Mouse (Mus musculus) mouse trophoblast stem cell (cell line): ENCODE results near the gene Tspan31.
"Not testable (repeated sequence)": the region's sequence is repeated elsewhere in the genome, so short reads cannot be mapped to it uniquely, and the experiment has no call there.

Source experiments
- in situ Hi-C, 2 experiments: fragments of 300-500 bp; cut with MseI, MboI; formaldehyde crosslinking; loops; 2 replicates in 1 of 2; 3 replicates in 1 of 2; pipeline ENCODE4 v1.15.1; 2025

Tspan31 gene

DNA sequence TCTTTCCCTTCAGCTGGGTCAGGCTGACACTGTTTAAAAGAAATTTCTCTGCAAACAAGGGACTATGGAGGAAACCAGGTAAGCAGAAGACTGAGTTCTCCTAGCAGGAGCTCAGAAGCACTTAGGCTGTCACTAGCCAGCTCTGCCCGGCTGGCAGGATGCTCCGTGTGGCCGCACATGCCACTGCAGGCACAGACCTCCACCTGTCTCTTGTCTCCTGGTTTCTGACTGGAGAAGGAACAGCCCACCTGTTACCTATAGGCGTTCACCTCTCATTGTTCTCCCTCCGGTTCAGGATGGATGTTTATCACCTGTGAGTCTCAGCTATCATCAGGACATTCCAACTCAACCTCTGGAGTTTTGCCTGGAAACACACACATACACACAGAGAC is 13.8 kb upstream of the Tspan31 start:
- in situ Hi-C loops: no loop called here

GRCm38 (mm10) chr10:127083292-127083914 is 13.3 kb upstream of the Tspan31 start:
- in situ Hi-C loops: no loop called here

GRCm38 (mm10) chr10:127081996-127082620 is 12.0 kb upstream of the Tspan31 start:
- in situ Hi-C loops: no loop called here

- in situ Hi-C loops: no loop called here
Observed at GRCm38 (mm10) chr10:127080901-127081780, 11.1 kb upstream of the Tspan31 start.

GRCm38 (mm10) chr10:127079665-127080391 is 9.8 kb upstream of the Tspan31 start:
- in situ Hi-C loops: no loop called here

- in situ Hi-C loops: no loop called here
Observed at GRCm38 (mm10) chr10:127078677-127079575, 8.9 kb upstream of the Tspan31 start.

DNA sequence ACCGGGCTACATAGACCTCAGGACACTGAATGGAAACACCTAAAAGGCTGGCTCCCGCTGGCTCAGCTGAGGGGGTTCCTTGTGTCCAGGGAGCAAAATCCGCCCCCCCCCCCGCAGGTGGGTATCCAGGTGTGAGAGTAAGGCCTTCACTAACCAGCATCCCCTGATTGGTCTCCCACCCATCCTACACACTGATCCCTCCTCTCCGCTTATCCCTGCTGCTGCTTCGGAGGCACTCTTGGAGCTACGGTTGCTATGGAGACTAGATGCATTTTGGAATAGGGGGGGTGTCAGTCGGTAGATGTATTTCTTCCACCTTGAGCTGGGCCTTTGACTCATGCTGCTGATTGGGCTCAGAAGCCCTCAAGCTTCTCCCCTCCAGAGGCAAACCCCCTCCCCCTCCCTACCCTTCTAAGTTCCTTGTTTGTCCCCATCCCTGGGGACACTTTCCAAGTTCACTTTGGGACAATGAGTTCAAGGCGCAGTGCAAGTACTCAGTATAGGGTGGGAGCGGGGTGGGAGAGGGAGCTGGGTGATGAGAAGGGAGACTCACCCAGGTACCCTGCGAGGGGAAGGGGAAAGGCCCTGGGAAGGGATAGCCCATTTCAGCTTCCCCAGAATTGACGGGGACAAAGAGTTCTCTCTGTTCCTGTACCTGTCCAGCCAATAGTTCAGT is 8.1 kb upstream of the Tspan31 start:
- in situ Hi-C loops: no loop called here

GRCm38 (mm10) chr10:127077515-127077914 is 7.5 kb upstream of the Tspan31 start:
- in situ Hi-C loops: no loop called here

GRCm38 (mm10) chr10:127076082-127076481 is 6.0 kb upstream of the Tspan31 start:
- in situ Hi-C loops: no loop called here

GRCm38 (mm10) chr10:127075651-127076050 is 5.6 kb upstream of the Tspan31 start:
- in situ Hi-C loops: no loop called here

DNA sequence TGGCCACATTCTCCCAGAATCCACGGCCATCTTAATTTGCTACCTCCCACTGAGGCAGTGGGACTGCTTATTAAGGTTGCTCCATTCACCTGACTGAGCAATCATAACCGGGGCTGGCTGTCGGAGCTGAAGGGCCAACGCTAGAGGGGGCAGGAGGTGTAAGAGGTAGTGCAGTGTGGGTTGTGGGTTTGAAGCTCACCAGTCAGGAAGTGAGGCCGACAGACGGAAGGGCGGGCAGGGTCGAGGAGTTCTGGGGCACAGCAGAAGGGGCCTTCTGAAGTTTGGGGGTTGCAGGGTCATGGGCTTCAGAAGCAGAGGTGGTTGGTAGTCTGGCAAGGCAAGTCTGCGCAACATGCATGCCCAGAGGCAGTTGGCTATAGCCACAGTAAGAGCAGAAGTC is 5.0 kb upstream of the Tspan31 start, which contains the start of gene Agap2:
Gene Agap2, plus strand, starts transcription at position 205 of the 400 bp plus-strand sequence.
- in situ Hi-C loops: no loop called here

- in situ Hi-C loops: no loop called here
Observed at GRCm38 (mm10) chr10:127073981-127074380, 3.9 kb upstream of the Tspan31 start.

DNA sequence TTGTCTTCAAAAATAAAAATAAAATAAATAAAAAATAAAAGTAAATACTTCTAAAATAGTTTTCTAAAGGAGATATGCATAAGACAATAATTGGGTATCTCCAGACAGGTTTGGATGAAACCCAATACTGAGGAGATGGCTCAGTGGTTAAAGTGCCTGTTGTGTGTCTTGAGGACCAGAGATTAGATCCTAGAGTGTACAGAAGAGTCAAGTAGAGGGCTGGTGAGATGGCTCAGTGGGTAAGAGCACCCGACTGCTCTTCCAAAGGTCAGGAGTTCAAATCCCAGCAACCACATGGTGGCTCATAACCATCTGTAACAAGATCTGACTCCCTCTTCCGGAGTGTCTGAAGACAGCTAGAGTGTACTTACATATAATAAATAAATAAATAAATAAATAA is 2.9 kb upstream of the Tspan31 start:
- in situ Hi-C loops: not testable (repeated sequence)

- in situ Hi-C loops: not testable (repeated sequence)
Observed at GRCm38 (mm10) chr10:127072270-127072669, 2.2 kb upstream of the Tspan31 start.

GRCm38 (mm10) chr10:127071203-127071602 is 1.1 kb upstream of the Tspan31 start:
- in situ Hi-C loops: no loop called here

DNA sequence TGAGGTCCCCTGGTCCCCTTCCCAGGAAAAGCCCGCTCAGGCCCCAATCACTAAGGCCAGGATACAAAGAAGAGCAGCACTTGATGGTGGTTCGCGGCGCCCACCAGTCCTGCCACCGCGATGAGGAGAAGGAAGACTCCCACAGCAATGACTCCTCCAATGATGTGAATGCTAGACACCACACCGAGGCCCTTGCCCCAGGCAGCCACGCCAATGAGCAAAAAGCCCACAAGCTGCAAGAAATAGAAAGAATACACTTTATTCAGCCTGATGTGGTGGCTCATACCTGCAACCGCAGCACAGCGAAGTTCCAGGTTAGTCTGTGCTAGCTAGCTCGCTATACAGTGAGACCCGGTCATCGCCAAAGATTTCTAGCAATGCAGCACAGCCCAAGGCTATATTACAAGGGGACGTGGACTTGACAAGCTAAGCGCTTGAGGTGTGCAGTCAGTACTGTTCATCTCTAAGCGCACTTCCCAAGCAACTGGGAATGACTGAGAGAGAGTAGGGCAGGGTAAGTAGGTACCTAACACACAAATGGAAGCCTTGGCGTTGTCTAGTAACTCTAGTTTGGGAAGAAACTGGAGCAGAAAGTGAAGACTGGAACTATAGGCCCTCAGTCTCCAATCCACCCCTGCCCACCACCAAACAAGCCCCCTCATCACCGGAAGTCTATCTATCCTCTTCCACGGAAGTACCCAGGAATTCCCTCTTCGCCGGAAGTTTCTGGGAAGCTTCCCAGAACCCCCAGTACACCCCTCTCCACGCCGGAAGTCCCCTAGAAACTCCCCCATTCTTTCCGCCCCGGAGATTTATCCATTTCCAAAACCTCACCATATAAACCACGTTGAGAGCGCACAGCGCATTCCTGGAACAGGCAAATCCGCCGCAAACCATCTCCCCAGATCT is 529 bp downstream of the Tspan31 start:
- in situ Hi-C loops: no loop called here

GRCm38 (mm10) chr10:127068360-127069038 is 1.6 kb downstream of the Tspan31 start:
- in situ Hi-C loops: no loop called here

DNA sequence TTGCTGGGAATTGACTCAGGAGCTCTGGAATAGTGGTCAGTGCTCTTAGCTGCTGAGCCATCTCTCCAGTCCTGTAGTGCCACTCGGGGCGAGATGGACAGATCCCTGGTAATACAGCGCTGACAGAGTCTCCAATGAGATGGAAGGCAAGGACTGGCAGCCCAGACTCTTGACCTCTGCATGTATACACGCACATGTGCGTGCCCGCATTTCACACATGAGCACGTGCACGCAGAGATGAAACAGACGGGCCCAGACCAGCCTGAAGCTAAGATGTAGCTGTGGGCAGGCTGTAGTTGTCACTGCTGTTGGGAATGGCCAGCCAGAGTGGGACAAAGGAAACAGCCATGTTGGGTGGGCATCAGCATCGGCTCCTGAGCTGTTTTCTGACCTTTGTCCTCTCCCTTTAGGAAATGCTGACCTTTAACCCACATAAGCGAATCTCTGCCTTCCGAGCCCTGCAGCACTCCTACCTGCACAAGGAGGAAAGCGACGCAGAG is 3.5 kb downstream of the Tspan31 start:
- in situ Hi-C loops: no loop called here
